Mouse (Mus musculus) embryo, embryonic 9.5 days (tissue): ENCODE data around the gene Tmcc1.
"Not testable (repeated sequence)": the region's sequence is repeated elsewhere in the genome, so short reads cannot be mapped to it uniquely, and the experiment has no call there.

Experiments
- DNase-seq: peaks from one replicate; pipeline ENCODE4 v3.0.0-alpha.2; 2017; ENCODE audit errors: extremely low spot score

Gene Tmcc1

GRCm38 (mm10) chr6:116193394-116194393 lies at the start of gene Tmcc1:
Tmcc1 (minus strand) TSS chr6:116193486.
- peak; percentile 99 for DNase-seq

GRCm38 (mm10) chr6:116240371-116240770 lies 47.1 kb upstream of the Tmcc1 start:
- no peak for DNase-seq

GRCm38 (mm10) chr6:116238083-116238482 lies 44.8 kb upstream of the Tmcc1 start:
- no peak for DNase-seq

- no peak for DNase-seq
These were observed 42.0 kb upstream of the Tmcc1 start for GRCm38 (mm10) chr6:116235336-116235735.

- not testable (repeated sequence) for DNase-seq
These were observed 41.5 kb upstream of the Tmcc1 start for GRCm38 (mm10) chr6:116234821-116235220.

- DNase-seq: peak; percentile 63
These were observed 35.7 kb upstream of the Tmcc1 start for GRCm38 (mm10) chr6:116228785-116229525.

- no peak for DNase-seq
These were observed 34.5 kb upstream of the Tmcc1 start for GRCm38 (mm10) chr6:116227767-116228166.

- peak; percentile 94 for DNase-seq
These were observed 14.6 kb upstream of the Tmcc1 start, which contains the start of gene Washc2 for GRCm38 (mm10) chr6:116207729-116208534. Washc2 (plus strand) TSS chr6:116208038.

GRCm38 (mm10) chr6:116199682-116200081 lies 6.4 kb upstream of the Tmcc1 start:
- no peak for DNase-seq

GRCm38 (mm10) chr6:116198173-116198572 lies 4.9 kb upstream of the Tmcc1 start:
- peak; percentile 5 for DNase-seq

- DNase-seq: no peak
These were observed 2.5 kb upstream of the Tmcc1 start for GRCm38 (mm10) chr6:116195811-116196210.

GRCm38 (mm10) chr6:116192809-116193311 lies 426 bp downstream of the Tmcc1 start:
- no peak for DNase-seq

GRCm38 (mm10) chr6:116189417-116189816 lies 3.9 kb downstream of the Tmcc1 start:
- DNase-seq: no peak

GRCm38 (mm10) chr6:116186485-116186884 lies 6.8 kb downstream of the Tmcc1 start:
- no peak for DNase-seq

GRCm38 (mm10) chr6:116183509-116183908 lies 9.8 kb downstream of the Tmcc1 start:
- DNase-seq: no peak

- no peak for DNase-seq
These were observed 12.6 kb downstream of the Tmcc1 start for GRCm38 (mm10) chr6:116180731-116181130.

- DNase-seq: no peak
These were observed 14.9 kb downstream of the Tmcc1 start for GRCm38 (mm10) chr6:116178376-116178775.

GRCm38 (mm10) chr6:116173511-116174099 lies 19.7 kb downstream of the Tmcc1 start:
- not testable (repeated sequence) for DNase-seq

GRCm38 (mm10) chr6:116166383-116166782 lies 26.9 kb downstream of the Tmcc1 start:
- no peak for DNase-seq

- DNase-seq: peak; percentile 10
These were observed 38.2 kb downstream of the Tmcc1 start for GRCm38 (mm10) chr6:116154854-116155624.
